Mouse (Mus musculus): Measurements from ENCODE around the gene Atp6v1c2. TPM values are rescaled to one million over a fixed set of nuclear protein-coding genes. Genes with fewer than 3 reads are reported as not detected.

Gene Atp6v1c2
- polyA plus RNA-seq, 1 experiment: not detected

GRCm38 (mm10) chr12:17239428-17239688 lies 89.8 kb downstream of the Atp6v1c2 start:
- Histone ChIP-seq H3K4me1 (ENCODE audit: control insufficient read depth, insufficient read depth, insufficient read length, low read length) (no peaks in the 10 kb centered on the region), H3K36me3 (ENCODE audit: control insufficient read depth, insufficient read depth, low read length) (no peaks in the 10 kb centered on the region), H3K4me3 (ENCODE audit: low read depth, low read length) (no peak overlapping the region), H3K27me3 (ENCODE audit: control insufficient read depth, insufficient read depth, low read length) (no peaks in the 10 kb centered on the region), H3K27ac (ENCODE audit: insufficient read depth, low read depth, low read length) (no peak overlapping the region)
- TF ChIP-seq CTCF (IDR thresholded peaks at IDR 0.05; ENCODE audit: extremely low read depth, insufficient read length, insufficient replicate concordance, low read depth, low read length) (no peak), POLR2A (IDR thresholded peaks at IDR 0.05; ENCODE audit: low read depth, low read length) (no peak)

- WGBS: 55% methylated on average over 12 of the region's 12 CpGs
- Histone ChIP-seq H3K27ac (ENCODE audit: insufficient read depth, low read depth, low read length) (no peak overlapping the region), H3K27me3 (ENCODE audit: control insufficient read depth, insufficient read depth, low read length) (no peaks in the 10 kb centered on the region), H3K36me3 (ENCODE audit: control insufficient read depth, insufficient read depth, low read length) (no peaks in the 10 kb centered on the region), H3K4me1 (ENCODE audit: control insufficient read depth, insufficient read depth, insufficient read length, low read length) (no peaks in the 10 kb centered on the region), H3K4me3 (ENCODE audit: low read depth, low read length) (no peak overlapping the region)
- TF ChIP-seq CTCF (IDR thresholded peaks at IDR 0.05; ENCODE audit: extremely low read depth, insufficient read length, insufficient replicate concordance, low read depth, low read length): no peak
- no peak for TF ChIP-seq POLR2A (IDR thresholded peaks at IDR 0.05; ENCODE audit: low read depth, low read length)
Observed at GRCm38 (mm10) chr12:17238588-17239427, 90.4 kb downstream of the Atp6v1c2 start.

- Histone ChIP-seq H3K27ac (ENCODE audit: insufficient read depth, low read depth, low read length) (no peak overlapping the region), H3K27me3 (ENCODE audit: control insufficient read depth, insufficient read depth, low read length) (no peaks in the 10 kb centered on the region; the same call in 1 of the 2 replicates), H3K4me3 (ENCODE audit: low read depth, low read length) (no peak overlapping the region), H3K4me1 (ENCODE audit: control insufficient read depth, insufficient read depth, insufficient read length, low read length) (no peaks in the 10 kb centered on the region), H3K36me3 (ENCODE audit: control insufficient read depth, insufficient read depth, low read length) (no peaks in the 10 kb centered on the region)
- 45% methylated on average over 11 of the region's 11 CpGs for WGBS
- TF ChIP-seq POLR2A (IDR thresholded peaks at IDR 0.05; ENCODE audit: low read depth, low read length) (no peak), CTCF (IDR thresholded peaks at IDR 0.05; ENCODE audit: extremely low read depth, insufficient read length, insufficient replicate concordance, low read depth, low read length) (no peak)
Observed at GRCm38 (mm10) chr12:17235535-17236313, 93.4 kb downstream of the Atp6v1c2 start.

Other genes with a start within 250 kb of the Atp6v1c2 start
- 2.0 and 2.5 TPM in 2 replicates for gene Kcnf1, start 152.5 kb downstream of the Atp6v1c2 start, polyA plus RNA-seq (2012; rRNA removed)
- gene Pdia6, start 62.8 kb downstream of the Atp6v1c2 start, polyA plus RNA-seq (2012; rRNA removed): 16.4 and 19.6 TPM in 2 replicates
- gene Nol10, start 19.1 kb upstream of the Atp6v1c2 start, polyA plus RNA-seq (2012; rRNA removed): 0.46 and 1.3 TPM in 2 replicates
- gene Odc1, start 215.4 kb upstream of the Atp6v1c2 start, polyA plus RNA-seq (2012; rRNA removed): 35.0 and 113 TPM in 2 replicates

Data from small intestine, adult 2 months (tissue).